Mouse (Mus musculus) regulatory T cell (primary cell): ENCODE measurements at regions not wholly inside any gene's neighbourhood (a gene's known extent, or its start where the extent isn't known, plus 50 kb on each side); places are given as distances from the start of the nearest gene placed in this dataset.
"Not testable (repeated sequence)": the region's sequence is repeated elsewhere in the genome, so short reads cannot be mapped to it uniquely, and the experiment has no call there.

Experiments
- in situ Hi-C: fragments of 300-600 bp; cut with MboI, MseI; formaldehyde crosslinking; loops from one replicate; pipeline ENCODE4 v1.15.1; 2025; ENCODE audit warnings: high pct_unique_total_duplicates

DNA sequence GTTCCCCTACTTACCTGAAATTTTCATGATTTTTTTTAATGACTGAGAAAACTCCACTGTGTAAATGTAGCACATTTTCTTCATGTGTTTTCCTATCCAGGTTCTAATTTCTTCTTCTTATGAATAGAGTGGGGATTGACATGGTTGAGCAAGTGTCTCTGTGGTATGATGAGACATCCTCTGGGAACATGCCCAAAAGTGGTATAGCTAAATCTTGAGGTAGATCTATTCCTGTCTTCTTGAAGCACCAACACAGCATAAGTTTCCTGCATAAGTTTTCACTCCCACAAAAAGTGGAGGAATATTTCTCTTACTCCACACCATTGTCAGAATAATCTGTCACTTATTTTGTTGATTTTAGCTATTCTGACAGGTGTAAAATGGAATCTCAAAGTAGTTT is 161.1 kb upstream of the Oprm1 start:
- in situ Hi-C loops, result no loop called here

DNA sequence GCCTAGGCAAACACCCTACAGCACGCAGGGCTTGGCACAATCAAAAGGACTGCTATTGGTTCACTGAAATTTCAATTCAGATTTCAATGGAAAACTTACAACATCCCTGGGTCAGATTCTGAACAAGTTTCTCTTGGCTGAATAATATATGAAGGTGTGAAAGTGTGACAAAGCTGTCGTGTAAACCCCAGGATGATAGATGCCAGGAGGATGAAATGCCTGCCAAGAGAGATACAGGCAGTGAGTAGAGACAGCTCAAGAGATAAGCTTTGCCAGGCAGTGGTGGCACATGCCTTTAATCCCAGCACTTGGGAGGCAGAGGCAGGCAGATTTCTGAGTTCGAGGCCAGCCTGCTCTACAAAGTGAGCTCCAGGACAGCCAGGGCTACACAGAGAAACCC is 159.7 kb upstream of the Oprm1 start:
- in situ Hi-C loops, result not testable (repeated sequence)

DNA sequence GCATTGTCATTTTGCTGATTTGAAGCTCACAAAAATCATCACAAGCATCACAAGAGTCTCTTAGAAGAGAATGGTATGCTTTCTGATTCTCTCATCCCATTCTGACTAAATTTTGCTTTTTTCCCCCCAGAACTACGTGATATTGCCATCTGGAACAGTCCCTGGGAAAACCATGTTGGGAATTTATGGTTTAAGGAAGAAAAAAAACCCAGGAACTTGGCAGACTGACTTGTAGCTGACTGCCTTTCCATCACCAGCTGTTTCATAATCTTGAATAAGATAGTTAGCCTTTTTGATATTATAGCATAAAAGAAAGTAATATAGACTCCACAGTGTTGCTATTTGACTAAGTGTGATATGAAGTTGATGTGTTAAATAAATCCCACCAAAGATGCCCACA is 110.7 kb upstream of the Oprm1 start:
- in situ Hi-C loops, result no loop called here

GRCm38 (mm10) chr10:6685308-6686080 is 72.8 kb upstream of the Oprm1 start:
- in situ Hi-C loops, result no loop called here

DNA sequence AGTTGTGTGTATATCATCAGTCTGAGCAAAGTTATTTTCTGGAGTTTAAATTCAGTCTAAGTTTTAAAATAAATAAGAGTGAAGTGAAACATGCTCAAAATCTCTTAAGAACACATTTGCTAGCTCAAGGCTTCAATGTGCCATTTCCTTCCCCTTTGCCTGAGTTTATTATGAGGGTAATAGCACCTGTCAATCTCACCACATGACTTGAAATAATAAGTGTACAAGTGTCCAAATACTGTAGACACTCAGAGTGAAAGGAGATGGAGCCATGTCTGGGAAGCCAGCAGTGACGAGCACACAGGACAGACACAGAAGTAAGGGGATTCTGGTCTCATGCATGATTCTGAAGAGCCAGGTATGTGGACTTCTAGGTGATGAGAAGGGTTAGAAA is 72.2 kb upstream of the Oprm1 start:
- in situ Hi-C loops, result no loop called here
